Mouse (Mus musculus) heart, adult 9 months (tissue): ENCODE data around the gene Cpne9.

Experiments
- DNase-seq, 2 experiments: peaks; one replicate each; pipeline ENCODE4 v3.0.0; 2022; ENCODE audit warnings: low spot score in 2 of 2

The Cpne9 gene

GRCm38 (mm10) chr6:113342297-113342696 is 60.2 kb downstream of the Cpne9 start:
- DNase-seq = no peak

GRCm38 (mm10) chr6:113343177-113344092 is 61.3 kb downstream of the Cpne9 start, which contains the start of gene Camk1:
Camk1 (minus strand) TSS chr6:113343984.
- peak; percentile 88 to 89 for DNase-seq

- peak; percentile 89 to 91 for DNase-seq
Observed at GRCm38 (mm10) chr6:113344321-113344720, 62.2 kb downstream of the Cpne9 start.

GRCm38 (mm10) chr6:113346897-113347296 is 64.8 kb downstream of the Cpne9 start:
- DNase-seq = no peak

GRCm38 (mm10) chr6:113350538-113350937 is 68.4 kb downstream of the Cpne9 start:
- no peak for DNase-seq

- DNase-seq = no peak
Observed at GRCm38 (mm10) chr6:113351161-113351560, 69.1 kb downstream of the Cpne9 start.

- no peak for DNase-seq
Observed at GRCm38 (mm10) chr6:113351653-113352052, 69.5 kb downstream of the Cpne9 start.

GRCm38 (mm10) chr6:113352820-113353219 is 70.7 kb downstream of the Cpne9 start:
- DNase-seq = no peak

- DNase-seq = peak in 1 of 2 experiments; percentile 30
Observed at GRCm38 (mm10) chr6:113353696-113354095, 71.6 kb downstream of the Cpne9 start.
